Mouse (Mus musculus): ENCODE data around the gene Gm3604.
A peak's percentile ranks its signal among the peaks of the same experiment; 100 is the strongest.
"Not testable (repeated sequence)": the region's sequence is repeated elsewhere in the genome, so short reads cannot be mapped to it uniquely, and the experiment has no call there.

The Gm3604 gene

DNA sequence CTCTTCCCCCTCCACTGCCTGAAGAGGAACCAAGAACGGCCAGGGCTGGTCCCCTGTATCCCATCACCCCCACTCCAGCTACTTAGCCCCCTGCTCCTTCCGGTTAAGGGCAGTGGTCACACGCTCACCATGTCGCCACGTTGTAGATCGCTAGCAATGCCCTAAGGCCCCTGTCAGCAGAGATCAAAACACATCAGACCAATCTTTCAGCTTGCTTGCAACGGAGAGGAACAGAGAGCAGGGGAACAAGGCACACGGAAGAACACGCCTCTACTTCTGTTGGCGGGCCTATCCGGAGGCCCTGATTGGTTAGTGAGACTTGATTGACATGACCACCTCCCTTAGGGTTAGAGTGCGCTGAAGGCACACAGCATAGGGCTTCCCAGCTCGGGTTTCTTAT, at the start of gene Gm3604:
Gene Gm3604, minus strand, starts transcription at position 226 of the 400 bp plus-strand sequence.
- peak; percentile 70 for DNase-seq

DNA sequence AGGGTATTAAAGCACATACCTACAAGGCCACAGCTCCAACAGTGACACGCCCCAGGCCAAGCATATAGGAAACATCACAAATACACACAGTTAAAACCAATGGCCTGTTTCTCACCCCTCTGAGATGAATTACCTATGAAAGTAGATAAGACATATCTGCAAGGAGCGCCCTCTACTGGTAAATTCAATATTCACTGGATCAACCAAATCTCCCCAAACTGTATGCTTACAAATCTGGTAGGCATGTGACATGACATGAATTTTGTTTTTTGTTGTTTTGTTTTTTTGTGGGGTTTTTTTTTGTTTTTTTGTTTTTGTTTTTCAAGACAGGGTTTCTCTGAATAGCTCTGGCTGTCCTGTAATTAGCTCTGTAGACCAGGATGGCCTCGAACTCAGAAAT, 16.2 kb upstream of the Gm3604 start:
- DNase-seq = not testable (repeated sequence)

DNA sequence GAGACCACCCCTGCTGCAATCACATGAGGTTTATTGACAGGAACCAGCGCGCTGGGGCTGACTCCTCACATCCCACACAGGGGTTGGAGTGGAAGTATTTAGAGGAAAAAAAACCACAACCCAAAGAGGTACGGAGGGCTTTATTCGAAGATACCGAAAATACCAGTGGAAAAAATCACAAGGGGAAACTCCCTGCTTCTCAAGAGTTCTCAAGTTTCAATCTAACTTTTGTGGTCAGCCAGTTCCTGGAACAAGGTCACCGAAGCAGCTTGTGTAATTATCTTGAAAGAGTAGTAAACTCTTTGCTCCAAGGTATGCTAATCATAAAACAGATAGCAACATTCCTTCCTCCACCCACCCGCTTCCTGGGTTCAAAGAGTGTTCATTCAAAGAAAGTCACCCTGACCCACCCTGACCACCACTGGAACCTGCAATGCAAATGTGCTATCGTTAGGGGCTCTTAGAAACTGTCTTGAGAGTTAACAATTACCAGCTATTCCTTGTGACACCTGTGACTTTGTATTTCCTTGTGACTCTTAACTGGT, 7.2 kb upstream of the Gm3604 start:
- not testable (repeated sequence) for DNase-seq

DNA sequence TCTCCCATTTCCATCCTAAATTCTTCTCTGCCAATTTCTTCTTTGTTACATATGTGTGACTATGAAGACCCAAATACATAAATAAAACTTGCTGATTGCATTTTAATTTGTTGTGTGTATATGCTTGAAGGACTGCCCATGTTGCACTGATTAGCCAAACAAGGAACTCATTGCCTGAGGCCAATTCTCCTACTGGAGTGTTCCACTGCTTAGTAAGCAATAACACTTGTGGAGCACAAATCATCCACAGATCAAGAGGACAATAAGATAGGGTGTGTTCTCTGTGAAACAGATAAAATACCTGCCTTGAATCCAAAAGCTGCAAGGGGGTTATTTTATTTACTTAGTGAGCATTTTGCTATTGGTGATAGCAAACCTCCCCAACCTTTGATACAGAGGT, 51.2 kb downstream of the Gm3604 start:
- DNase-seq = no peak

DNA sequence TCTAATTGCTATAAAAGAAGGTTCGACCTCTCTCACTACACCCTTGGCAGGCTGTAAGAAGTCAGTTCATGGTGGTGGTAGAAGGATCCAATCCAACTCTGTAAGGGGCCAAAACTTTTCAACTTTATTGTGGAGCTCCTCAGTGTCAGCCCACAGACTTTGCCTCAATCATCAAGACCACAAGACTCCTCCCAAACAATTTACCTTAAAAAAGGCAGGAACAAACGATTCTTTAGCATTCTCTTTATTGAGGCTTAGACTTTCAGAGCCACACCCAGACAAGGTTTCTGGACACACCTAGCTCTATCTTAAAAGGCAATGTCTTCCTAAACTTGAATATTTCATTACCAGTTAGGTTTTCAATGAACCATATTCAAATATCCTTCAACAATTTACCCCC, 51.6 kb downstream of the Gm3604 start:
- DNase-seq = no peak

Data from kidney, postnatal 10 days (tissue).